Mouse (Mus musculus): ENCODE data around the gene Car2. TPM values are rescaled to one million over a fixed set of nuclear protein-coding genes. Genes with fewer than 3 reads are reported as not detected.

The Car2 gene
- total RNA-seq, 1 experiment from 2014 or later, result 593 TPM

DNA sequence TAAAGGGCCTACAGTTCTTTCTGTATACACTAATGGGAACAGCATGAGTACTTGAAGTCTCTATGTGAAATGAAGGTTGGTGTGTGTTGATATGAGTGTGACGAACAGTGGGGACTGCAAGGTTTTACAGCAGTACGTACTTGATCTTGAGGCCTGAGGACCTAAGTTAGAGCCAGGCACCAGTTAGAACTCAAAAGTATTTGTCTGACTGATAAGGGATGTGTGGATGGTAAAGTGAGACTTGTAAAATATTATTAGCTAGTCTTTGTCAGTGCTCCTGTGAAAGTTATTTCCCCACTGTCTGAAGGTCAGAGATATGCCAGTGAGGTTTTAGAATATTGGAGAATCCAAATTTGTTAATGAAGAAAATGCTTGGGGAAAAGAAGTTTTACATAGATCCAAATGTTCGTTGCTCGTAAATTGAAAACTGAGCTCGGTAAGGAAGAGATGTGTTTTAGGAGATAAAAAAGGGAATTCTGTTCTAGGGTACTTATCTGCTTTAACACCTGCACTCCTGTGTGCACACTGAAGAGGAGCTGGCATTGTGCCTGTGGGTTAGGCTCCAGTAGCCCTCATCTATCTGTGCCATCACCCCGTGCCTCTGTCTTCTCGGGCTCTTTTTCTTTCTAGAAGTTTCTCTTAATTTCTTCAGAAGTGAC, 8.7 kb upstream of the Car2 start:
- ATAC-seq (replicated peaks; ENCODE audit: low read depth, poor library complexity, severe bottlenecking), result peak; percentile 43

DNA sequence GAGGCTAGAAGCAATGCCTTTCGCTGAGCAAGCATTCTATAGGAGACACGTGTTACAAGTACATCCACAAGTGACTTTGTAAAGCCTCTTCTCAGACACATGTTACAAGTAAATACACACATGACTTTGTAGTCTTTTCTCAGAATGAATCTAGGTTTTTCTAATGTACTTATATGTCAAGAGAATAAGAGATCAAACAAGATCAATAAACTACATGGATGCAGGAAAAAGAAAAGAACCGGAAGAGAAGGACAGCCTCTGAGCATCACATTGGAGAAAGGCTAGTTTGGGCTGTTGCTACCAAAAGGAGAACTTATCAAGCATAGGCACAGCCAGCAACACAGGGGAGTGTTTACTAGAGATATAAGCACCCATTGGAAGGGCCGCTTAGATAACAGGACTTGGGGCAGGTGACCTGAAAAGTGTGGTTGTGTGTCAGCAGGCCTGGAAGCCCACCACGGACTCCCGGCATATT, 7.3 kb upstream of the Car2 start:
- peak; percentile 50 for ATAC-seq (replicated peaks; ENCODE audit: low read depth, poor library complexity, severe bottlenecking)

DNA sequence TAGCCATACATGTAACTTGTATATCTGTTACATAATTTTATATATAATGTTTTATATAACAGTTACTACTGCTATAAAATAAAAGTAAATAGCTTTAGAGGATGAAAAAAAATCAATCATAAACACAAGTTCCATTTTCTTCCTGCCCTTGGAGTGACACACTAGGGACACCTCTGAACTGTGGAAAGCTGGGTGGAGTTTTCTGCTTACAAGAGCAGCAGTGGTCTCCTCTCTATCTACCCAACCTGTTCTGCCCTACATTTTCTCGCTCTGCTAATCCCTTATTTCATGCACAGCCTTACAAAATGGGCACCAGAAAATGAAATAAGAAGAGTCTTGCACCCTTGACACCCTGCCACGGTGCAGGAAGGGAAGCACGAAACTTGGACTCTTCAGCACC, 6.8 kb upstream of the Car2 start:
- no peak for ATAC-seq (replicated peaks; ENCODE audit: low read depth, poor library complexity, severe bottlenecking)

DNA sequence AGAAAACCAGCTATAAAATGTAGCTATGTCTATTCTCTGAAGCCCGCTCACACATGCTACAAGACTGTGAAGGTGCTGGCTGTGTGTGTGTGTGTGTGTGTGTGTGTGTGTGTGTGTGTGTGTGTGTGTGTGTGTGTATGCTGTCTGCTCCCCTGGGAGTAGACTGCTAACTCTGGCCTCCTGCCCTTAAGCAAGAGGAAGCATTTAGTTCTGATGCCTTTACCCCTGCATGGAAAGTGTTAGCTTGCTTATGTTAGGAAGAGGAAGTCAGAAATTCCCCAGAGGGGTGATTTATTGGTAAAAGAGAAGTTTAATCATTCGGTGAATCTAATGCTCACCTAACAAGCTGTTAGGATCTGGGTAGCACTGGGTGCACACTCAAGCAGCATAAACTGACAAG, 5.8 kb upstream of the Car2 start:
- peak; percentile 22 for ATAC-seq (replicated peaks; ENCODE audit: low read depth, poor library complexity, severe bottlenecking)

DNA sequence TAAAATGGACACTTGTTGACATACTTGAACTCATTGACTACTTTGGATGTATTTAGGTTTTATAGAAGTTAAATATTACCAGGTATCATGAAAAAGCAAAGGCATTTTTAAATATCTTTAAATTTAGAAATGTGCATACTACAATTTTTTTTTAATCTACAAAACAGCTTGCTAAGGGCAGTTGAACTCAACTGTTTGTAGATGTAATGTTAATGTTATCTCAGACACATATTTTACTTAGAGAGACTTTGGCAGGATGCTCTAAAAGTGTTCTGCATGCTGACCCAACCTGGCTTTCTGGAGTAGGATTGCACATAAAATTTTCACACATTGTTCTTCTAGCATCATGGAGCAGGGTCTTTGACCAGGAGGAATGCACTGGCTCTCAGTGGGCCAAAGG, 4.1 kb upstream of the Car2 start:
- no peak for ATAC-seq (replicated peaks; ENCODE audit: low read depth, poor library complexity, severe bottlenecking)

DNA sequence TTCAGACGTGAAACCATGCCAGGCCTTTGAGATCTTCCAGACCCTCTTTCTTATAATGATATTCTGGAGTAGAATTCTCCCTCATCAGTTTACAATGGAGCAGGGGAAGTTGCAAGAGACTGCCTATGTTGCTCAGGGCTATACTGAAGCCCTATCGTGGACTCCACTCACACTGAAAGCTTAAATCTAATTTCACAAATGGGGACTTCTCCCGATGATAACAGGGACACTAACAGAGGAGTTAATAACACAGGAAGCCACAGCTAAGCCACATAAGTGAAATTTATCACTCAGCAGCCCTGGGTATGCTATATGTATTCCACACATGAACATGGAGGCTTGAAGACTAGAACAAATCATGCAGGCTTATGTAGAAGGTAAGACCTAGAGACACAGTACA, 3.3 kb upstream of the Car2 start:
- 0 out of 2 replicates have a peak, but pooled peaks have one; percentile 1 for ATAC-seq (replicated peaks; ENCODE audit: low read depth, poor library complexity, severe bottlenecking)

DNA sequence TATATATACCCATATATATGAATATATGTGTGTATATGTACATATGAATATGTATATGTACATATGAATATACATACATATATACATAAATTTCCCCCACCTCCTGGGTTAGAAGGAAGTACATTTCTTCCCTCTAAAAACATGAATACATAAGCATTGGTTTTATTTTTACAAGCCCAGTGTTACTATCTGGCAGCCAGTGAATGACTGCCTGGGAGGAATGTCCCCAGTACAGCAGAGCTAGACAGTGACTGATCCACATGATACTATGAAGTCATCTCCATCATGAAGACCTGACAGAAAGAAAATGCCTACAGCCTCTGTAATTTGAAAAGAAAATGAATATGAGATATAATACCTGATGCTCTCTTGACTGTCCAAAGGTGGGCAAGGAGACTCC, 1.2 kb upstream of the Car2 start:
- no peak for ATAC-seq (replicated peaks; ENCODE audit: low read depth, poor library complexity, severe bottlenecking)

DNA sequence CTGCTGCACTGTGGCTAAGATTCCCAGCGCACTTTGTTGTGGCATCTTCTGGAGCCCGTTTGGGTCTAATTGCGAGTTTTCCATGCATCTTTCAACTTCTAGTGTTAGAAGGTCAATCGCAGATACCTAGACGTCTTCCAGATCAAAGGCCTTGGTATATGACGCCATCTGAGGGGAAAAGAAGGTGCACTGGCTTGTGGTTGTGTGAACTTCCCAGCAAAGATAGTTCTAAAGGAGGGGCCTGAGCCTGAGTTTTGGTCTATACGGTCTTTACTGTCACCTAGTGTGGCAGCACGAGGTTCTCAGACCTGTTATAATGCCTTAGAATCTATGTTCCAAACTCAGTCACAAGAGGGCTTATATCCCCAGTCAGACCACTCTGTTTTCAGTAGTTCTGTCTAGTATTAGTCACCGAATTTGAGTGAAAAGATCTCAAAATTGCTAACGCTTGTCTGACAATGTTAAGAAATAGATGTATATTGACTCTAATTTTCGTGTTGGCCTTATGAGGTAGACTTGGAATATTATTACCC, 1.1 kb downstream of the Car2 start:
- peak; percentile 21 for ATAC-seq (replicated peaks; ENCODE audit: low read depth, poor library complexity, severe bottlenecking)

DNA sequence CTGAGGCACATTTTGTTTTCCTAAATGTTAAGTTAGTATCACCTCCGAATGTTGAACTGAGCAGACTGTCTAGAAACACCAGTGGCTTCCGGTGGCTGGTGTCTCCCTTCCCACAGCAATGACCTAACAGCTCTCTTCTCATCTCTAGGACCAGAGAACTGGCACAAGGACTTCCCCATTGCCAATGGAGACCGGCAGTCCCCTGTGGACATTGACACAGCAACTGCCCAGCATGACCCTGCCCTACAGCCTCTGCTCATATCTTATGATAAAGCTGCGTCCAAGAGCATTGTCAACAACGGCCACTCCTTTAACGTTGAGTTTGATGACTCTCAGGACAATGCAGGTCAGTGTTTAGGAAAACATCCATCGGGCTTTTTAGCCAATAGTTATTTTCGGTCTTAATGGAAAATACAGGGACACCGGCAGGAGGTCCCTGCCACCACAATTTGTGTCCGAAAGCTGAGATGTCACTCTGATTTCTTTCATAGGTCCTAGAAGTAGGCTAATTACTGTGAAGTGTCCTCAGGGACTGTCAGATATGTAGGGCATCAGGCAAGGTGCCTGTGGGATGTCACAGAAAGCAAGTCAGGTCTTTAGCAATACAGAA, 1.7 kb downstream of the Car2 start:
- peak; percentile 36 for ATAC-seq (replicated peaks; ENCODE audit: low read depth, poor library complexity, severe bottlenecking)

DNA sequence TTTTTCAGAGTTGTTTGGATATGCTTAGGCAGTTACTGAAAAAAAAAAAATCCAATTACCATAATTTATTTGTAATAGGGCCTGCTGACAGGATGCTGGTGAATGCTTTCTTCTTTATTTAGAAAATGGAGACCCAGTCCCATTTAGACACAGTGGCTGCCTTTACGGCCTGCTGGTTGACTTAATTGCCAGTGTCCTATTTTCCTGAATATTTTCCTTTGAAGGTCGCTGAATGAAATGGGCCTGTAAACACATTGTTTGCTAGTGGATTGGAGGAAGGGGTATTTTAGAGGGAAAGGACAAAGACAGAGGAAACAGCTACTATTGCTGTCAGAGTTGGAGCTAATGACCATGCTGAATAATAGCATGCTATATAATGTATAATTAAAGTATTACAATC, 2.5 kb downstream of the Car2 start:
- no peak for ATAC-seq (replicated peaks; ENCODE audit: low read depth, poor library complexity, severe bottlenecking)

DNA sequence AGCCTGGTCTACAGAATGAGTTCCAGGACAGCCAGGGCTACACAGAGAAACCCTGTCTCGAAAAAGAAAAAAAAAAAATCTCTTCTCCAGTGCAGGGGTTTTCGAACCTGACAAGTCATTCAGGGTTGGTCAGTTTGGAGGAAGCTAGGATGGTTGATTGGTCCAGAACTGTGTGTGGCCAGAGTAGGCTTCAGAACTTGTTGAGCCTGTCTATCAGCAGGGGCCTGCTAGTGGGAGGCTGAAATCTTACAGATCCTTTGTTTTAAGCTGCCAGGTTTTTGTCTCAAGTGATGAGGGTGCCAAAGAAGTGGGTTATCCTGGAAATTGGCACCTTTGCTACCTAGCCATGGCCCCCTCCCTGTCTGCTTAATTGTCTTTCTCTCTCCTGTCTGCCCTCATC, 3.0 kb downstream of the Car2 start:
- no peak for ATAC-seq (replicated peaks; ENCODE audit: low read depth, poor library complexity, severe bottlenecking)

DNA sequence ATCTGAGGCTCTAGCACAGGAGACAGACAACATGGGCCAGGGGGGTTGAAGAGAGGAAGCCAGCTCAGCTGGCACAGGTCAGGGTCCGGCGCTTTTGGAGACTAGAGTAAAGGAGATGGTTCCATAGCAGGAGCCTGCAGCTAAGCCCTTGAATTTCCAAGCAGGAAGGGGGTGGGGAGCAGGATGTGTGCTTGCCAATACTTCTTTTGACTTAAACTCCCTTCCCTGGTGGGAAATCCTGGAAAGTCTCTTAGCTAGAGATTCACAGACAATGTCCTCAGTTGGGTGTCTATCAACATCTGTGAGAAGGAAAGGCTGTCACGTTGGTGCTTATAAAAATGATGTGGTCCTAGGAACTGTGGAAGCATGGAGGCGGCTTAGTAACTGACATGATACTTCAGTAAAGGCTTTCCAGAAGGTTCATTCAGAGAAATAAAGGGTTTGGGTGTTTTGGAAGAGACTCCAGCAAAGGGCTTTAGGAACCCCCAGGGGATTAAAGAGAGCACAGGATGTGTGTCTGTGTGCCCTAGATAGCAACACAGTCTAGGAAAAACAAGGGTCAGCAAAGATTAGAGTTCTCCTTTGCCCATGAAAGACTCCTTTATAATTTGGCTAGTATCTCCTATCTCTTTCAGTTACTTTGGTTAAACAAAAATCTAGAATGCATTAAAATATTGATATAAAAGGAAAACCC, 3.8 kb downstream of the Car2 start:
- ATAC-seq (replicated peaks; ENCODE audit: low read depth, poor library complexity, severe bottlenecking), result no peak

DNA sequence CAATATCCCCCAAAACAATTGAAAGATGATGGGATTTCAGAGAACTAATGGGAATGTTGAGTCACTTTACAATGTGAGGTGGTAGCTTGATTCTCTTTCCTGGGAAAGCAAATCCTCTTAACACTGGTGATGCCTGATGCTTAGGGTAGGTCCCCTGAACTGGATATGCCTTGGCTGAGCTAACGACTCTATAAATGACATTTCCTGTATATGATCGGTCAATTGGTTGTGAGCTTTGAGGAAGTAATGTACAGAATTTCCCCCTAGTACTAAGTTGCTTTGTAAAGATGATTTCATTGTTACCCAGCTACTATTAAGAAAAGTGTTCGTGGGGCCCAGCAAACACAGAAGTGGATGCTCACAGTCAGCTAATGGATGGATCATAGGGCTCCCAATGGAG, 6.9 kb downstream of the Car2 start:
- no peak for ATAC-seq (replicated peaks; ENCODE audit: low read depth, poor library complexity, severe bottlenecking)

DNA sequence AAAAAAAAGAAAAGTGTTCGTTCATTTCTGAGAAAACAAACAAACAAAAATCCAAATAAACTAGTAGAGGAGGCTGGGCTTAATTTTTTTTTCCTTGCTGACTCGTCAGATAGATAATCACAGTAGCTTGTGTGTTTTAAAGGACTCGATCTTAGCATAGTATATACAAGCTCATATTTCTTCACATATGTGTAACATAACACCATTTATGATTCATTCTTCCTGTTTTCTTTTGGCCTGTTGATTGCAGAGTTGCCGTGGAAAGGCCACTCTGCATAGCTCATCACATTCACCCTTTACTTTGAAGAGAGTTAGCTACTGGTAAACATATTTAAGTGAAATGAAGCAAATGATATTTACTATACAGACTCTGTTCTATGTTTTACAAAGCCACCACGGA, 7.6 kb downstream of the Car2 start:
- ATAC-seq (replicated peaks; ENCODE audit: low read depth, poor library complexity, severe bottlenecking), result peak; percentile 37

DNA sequence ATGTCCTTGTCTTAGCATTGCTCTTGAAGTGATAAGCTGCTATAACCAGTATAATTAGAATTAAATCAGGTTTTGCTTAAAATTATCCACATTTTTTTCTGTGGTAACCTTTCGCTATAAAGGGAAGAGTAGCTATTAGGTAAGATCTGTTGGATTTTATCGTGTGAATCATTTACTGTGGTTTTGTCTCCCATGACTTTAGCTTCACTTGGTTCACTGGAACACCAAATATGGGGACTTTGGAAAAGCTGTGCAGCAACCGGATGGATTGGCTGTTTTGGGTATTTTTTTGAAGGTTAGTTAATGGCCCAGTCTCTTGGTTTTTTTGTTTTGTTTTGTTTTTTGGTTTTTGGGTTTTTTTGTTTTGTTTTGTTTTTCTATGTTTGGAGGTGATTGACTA, 9.3 kb downstream of the Car2 start:
- ATAC-seq (replicated peaks; ENCODE audit: low read depth, poor library complexity, severe bottlenecking), result no peak

DNA sequence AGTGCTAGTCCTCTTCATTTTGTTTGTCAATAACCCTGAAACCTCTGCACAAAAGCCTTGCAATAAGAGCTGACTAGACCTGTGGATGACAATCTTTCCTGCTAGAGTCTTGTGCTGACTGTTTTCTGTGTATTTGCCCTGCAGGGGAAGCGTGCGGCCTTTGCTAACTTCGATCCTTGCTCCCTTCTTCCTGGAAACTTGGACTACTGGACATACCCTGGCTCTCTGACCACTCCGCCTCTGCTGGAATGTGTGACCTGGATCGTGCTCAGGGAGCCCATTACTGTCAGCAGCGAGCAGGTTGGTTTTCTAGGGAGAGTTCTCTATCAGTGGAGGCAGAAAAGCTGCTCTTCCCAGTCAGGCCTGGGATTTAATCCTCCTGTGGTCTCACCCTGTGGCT, 11.7 kb downstream of the Car2 start:
- no peak for ATAC-seq (replicated peaks; ENCODE audit: low read depth, poor library complexity, severe bottlenecking)

DNA sequence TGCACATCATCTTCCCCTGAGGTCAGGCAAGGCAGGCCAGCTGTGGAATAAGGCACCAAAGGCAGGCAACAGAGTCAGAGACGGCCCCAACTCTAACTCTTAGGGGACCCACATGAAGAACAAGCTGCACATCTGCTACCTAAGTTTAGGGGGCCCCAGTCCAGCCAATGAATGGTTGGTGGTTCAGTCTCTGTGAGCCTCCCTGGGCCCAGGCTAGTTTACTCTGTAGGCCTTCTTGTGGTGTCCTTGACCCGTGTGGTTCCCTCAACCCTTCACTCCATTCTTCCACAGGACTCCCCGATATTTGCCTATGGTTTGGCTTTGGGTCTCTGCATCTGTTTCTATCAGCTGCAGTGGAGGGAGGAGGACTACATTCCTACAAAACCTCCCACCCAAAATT, 17.3 kb downstream of the Car2 start:
- ATAC-seq (replicated peaks; ENCODE audit: low read depth, poor library complexity, severe bottlenecking), result no peak; the same call in 1 of the 2 replicates

DNA sequence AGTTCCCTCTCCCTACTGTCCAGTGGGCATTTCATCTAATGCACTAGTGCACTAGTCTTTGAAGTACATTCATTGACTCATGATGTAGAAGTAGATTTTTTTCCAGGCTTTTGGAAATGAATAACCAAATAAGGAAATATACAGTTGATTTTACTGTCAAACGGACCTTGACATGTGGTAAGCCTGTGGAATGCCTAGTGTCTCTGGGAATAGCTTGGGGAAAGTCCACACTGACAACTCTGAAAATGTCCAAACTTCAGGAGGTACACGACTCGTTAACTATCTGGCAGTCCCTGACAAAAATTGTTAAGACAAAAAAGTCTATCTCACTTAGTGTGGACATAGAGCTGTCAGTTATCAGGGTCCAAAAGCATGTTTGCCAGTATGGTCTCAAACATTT, 18.1 kb downstream of the Car2 start:
- no peak for ATAC-seq (replicated peaks; ENCODE audit: low read depth, poor library complexity, severe bottlenecking)

DNA sequence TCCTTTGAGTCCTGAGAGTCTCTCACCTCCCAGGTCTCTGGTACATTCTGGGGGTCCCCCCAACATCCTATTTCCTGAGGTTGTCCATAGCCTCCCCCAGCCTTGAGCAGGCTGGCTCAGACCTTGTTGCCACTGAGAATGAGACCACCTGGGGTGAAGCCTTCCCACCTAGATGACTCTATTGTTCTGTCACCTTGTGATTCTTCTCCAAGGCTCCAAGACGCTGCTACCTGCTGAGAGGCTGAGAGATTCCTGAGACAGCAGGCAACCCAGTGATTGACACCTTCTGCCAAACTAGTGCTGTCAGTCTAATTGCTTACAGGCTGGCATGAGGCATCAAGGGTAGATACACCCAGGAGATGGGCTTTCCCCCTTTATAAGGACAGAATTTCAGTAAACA, 21.2 kb downstream of the Car2 start:
- no peak for ATAC-seq (replicated peaks; ENCODE audit: low read depth, poor library complexity, severe bottlenecking)

DNA sequence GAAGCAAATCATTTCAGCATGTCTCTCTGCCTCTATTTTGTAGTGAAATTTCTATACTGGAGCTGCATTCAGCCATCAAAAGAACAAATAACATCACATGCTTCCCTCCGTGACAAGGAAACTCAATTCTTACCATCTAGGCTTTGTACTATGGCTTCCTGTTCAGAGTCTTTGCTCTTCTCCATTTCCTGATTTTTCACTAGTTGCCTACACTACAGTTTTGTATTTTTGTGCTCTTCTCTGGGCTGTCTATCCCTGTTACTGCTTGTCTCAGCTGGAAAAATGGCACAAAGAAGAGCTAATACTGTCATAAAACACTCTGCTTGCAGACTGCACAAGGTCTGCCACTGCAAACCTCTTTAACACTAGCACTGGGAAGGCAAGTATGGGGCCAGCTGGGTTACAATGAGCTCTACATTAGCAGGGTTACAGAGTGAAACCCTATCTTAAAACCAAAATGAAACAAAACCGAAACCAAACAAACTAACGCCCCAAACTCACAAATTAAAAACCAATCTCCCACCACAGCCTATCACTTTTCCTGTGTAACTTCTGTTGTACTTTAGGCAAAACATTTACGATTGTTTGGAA, 26.0 kb downstream of the Car2 start:
- ATAC-seq (replicated peaks; ENCODE audit: low read depth, poor library complexity, severe bottlenecking), result peak; percentile 50

DNA sequence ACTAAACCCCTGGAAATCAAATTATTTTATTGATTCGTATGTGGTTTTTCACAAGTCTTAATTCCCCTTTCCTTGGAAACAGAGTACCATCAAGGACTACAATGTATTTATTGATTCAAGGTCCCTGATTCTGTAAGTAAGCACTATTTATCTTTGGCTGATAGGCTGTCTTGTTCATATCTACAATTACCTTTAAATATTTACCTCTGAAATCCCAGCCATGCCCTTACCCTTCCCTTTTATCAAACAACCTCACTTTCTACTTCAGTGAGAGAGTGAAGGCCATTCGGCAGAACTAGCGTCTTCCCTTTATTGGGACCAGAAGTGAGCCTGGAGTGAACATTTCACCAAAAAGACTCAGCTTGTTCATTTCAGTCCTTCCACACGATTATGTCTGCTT, 27.7 kb downstream of the Car2 start:
- no peak for ATAC-seq (replicated peaks; ENCODE audit: low read depth, poor library complexity, severe bottlenecking)

Data from common myeloid progenitor, adult 5-6 weeks (primary cell).